ENCODE assay signal across 9 mouse cellular contexts in genomic region chr3:144628005-144628914, GRCm38 (mm10). TPM values are rescaled to one million over a fixed set of nuclear protein-coding genes. Genes with fewer than 3 reads are reported as not detected.
DNase-seq lines count a peak whose midpoint lies in the region; ATAC-seq and TF ChIP-seq lines count a peak whose summit lies in the region.
"Had no signal": no experiment of that assay in that cellular context is flagged by ENCODE, and none has a peak within 500 bp of the region (broad histone marks: within the 10 kb centered on the region; RNA-seq: fewer than 3 reads in every experiment).

No protein-coding gene starts in this region.

- H3K27ac ChIP-seq in MEL (ENCODE audit: control insufficient read depth, low read depth, low read length) = peak overlapping the region; percentile 93
- no peak overlapping the region for H3K27ac ChIP-seq in forebrain, embryonic 16.5 days (ENCODE audit: low read length)
- H3K27ac ChIP-seq: lung, embryonic 15.5 days had no signal

- H3K4me1 ChIP-seq in MEL (ENCODE audit: control insufficient read depth in 1 of 2, insufficient read depth in 2 of 2, low read length in 2 of 2) = peaks cover 2 to 17% of the 10 kb centered on the region in 2 experiments
- H3K4me1 ChIP-seq in megakaryocyte, embryonic 14.5 days = peaks cover 58% of the 10 kb centered on the region
- no peaks in the 10 kb centered on the region for H3K4me1 ChIP-seq in forebrain, embryonic 16.5 days (replicated peaks; ENCODE audit: control insufficient read depth, insufficient read depth, low read length)

- TF ChIP-seq CTCF in MEL (IDR thresholded peaks at IDR 0.05 in 2 of 3, conservative IDR thresholded peaks at IDR 0.05 in 1 of 3; ENCODE audit: control insufficient read depth in 1 of 3, insufficient read depth in 1 of 3, low read depth in 2 of 3, low read length in 3 of 3, poor library complexity in 1 of 3, severe bottlenecking in 1 of 3) = no peak

- H3K4me3 ChIP-seq in MEL (ENCODE audit: control insufficient read depth in 1 of 2, insufficient read depth in 1 of 2, low read depth in 2 of 2, low read length in 2 of 2) = peak overlapping the region; percentile 52
- H3K4me3 ChIP-seq in megakaryocyte, embryonic 14.5 days (replicated peaks) = peak overlapping the region; percentile 91
- H3K4me3 ChIP-seq in forebrain, embryonic 16.5 days (replicated peaks; ENCODE audit: low read length) = no peak overlapping the region
- H3K4me3 ChIP-seq: lung, embryonic 15.5 days had no signal

- H3K79me2 ChIP-seq in MEL (ENCODE audit: control insufficient read depth, insufficient read depth, low read length, poor library complexity) = no peaks in the 10 kb centered on the region

- H3K4me2 ChIP-seq in forebrain, embryonic 16.5 days (ENCODE audit: low read length) = no peak overlapping the region
- H3K4me2 ChIP-seq: lung, embryonic 15.5 days had no signal

- ATAC-seq in erythroid progenitor cell, adult 5-6 weeks (replicated peaks; ENCODE audit: low FRiP score, poor library complexity, severe bottlenecking) = peak; percentile 99
- ATAC-seq in forebrain, embryonic 16.5 days = no peak

- peaks cover 0 to 10% of the 10 kb centered on the region in 2 experiments; a peak in 2 of 4 replicates for H3K36me3 ChIP-seq in MEL (ENCODE audit: control insufficient read depth in 1 of 2, insufficient read depth in 2 of 2, low read length in 2 of 2)
- peaks cover 43% of the 10 kb centered on the region for H3K36me3 ChIP-seq in megakaryocyte, embryonic 14.5 days (replicated peaks; ENCODE audit: low read length)
- H3K36me3 ChIP-seq in forebrain, embryonic 16.5 days (ENCODE audit: control insufficient read depth, insufficient read depth) = no peaks in the 10 kb centered on the region
- H3K36me3 ChIP-seq: lung, embryonic 15.5 days had no signal

- peak; percentile 15 to 64; a peak in 2 of 4 replicates for TF ChIP-seq POLR2A in MEL (IDR thresholded peaks at IDR 0.05; ENCODE audit: control insufficient read depth in 1 of 2, insufficient read depth in 1 of 2, low read depth in 1 of 2, low read length in 2 of 2, poor library complexity in 1 of 2)

- TF ChIP-seq RAD21 in MEL (IDR thresholded peaks at IDR 0.05; ENCODE audit: low read depth, low read length) = no peak

- TF ChIP-seq EP300 in MEL (IDR thresholded peaks at IDR 0.05; ENCODE audit: low read depth in 1 of 2, low read length in 2 of 2) = peak; percentile 92 to 97

- H3K9me3 ChIP-seq in MEL (replicated peaks; ENCODE audit: insufficient read depth, low read length) = no peaks in the 10 kb centered on the region
- H3K9me3 ChIP-seq in megakaryocyte, embryonic 14.5 days = peaks cover 28% of the 10 kb centered on the region
- H3K9me3 ChIP-seq in forebrain, embryonic 16.5 days (ENCODE audit: control insufficient read depth, low read length) = no peaks in the 10 kb centered on the region
- H3K9me3 ChIP-seq: lung, embryonic 15.5 days had no signal

- peak; percentile 31 for DNase-seq in CD4-positive, CD25-positive, alpha-beta regulatory T cell, adult 2 months (ENCODE audit: low read depth, low spot score)
- peak; percentile 94 for DNase-seq in MEL (ENCODE audit: low read depth, low spot score)
- DNase-seq in right cerebral cortex, postnatal 4 days = no peak
- DNase-seq in layer of hippocampus, postnatal 14 days (ENCODE audit: low spot score in 2 of 2) = no peak
- DNase-seq: kidney, postnatal 25 days had no signal

- no peaks in the 10 kb centered on the region for H3K27me3 ChIP-seq in MEL (ENCODE audit: control insufficient read depth in 1 of 2, insufficient read depth in 2 of 2, low read length in 2 of 2)
- H3K27me3 ChIP-seq in megakaryocyte, embryonic 14.5 days (replicated peaks) = no peaks in the 10 kb centered on the region
- H3K27me3 ChIP-seq in forebrain, embryonic 16.5 days (replicated peaks; ENCODE audit: control insufficient read depth, insufficient read depth, low read length) = no peaks in the 10 kb centered on the region
- H3K27me3 ChIP-seq: lung, embryonic 15.5 days had no signal

- peak overlapping the region; percentile 51 for H3K9ac ChIP-seq in MEL (ENCODE audit: control insufficient read depth, low read depth, low read length, poor library complexity, severe bottlenecking)
- H3K9ac ChIP-seq in forebrain, embryonic 16.5 days (replicated peaks; ENCODE audit: low read depth, low read length) = no peak overlapping the region
- H3K9ac ChIP-seq: lung, embryonic 15.5 days had no signal

- 85% methylated on average over 11 of the region's 11 CpGs for WGBS in forebrain, embryonic 16.5 days

TF ChIP-seq in MEL, 35 proteins besides CTCF, POLR2A, EP300 and RAD21 (continues in another document):
- peak; percentile 94 for TF ChIP-seq TCF12 (IDR thresholded peaks at IDR 0.05; ENCODE audit: low read depth, low read length)
- TF ChIP-seq E2F4 (IDR thresholded peaks at IDR 0.05; ENCODE audit: borderline replicate concordance, low read depth, low read length) = no peak
- peak; percentile 83 for TF ChIP-seq ETS1 (IDR thresholded peaks at IDR 0.05; ENCODE audit: low read depth, low read length)
- TF ChIP-seq GATA1 (IDR thresholded peaks at IDR 0.05; ENCODE audit: low read depth, low read length) = peak; percentile 92
- TF ChIP-seq MAX (IDR thresholded peaks at IDR 0.05; ENCODE audit: low read length) = peak; percentile 53; the same call in 1 of the 2 replicates
- TF ChIP-seq JUND (IDR thresholded peaks at IDR 0.05; ENCODE audit: low read depth, low read length) = no peak
- TF ChIP-seq SIN3A (IDR thresholded peaks at IDR 0.05; ENCODE audit: low read length) = peak; percentile 86
- TF ChIP-seq ZKSCAN1 (IDR thresholded peaks at IDR 0.05; ENCODE audit: low read depth, low read length) = no peak
- 0 out of 2 replicates have a peak, but pooled peaks have one; percentile 39 for TF ChIP-seq POLR2AphosphoS2 (IDR thresholded peaks at IDR 0.05; ENCODE audit: low read length)
- TF ChIP-seq TBP (IDR thresholded peaks at IDR 0.05; ENCODE audit: low read depth, low read length) = peak; percentile 64; the same call in 1 of the 2 replicates
- 0 out of 2 replicates have a peak, but pooled peaks have one; percentile 18 for TF ChIP-seq KAT2A (conservative IDR thresholded peaks at IDR 0.05; ENCODE audit: low read depth, low read length)
- peak; percentile 97 for TF ChIP-seq TAL1 (IDR thresholded peaks at IDR 0.05; ENCODE audit: low read length)
- peak; percentile 52 for TF ChIP-seq NELFE (IDR thresholded peaks at IDR 0.05; ENCODE audit: low read depth, low read length)
- TF ChIP-seq BHLHE40 (IDR thresholded peaks at IDR 0.05; ENCODE audit: borderline replicate concordance, low read depth, low read length) = peak; percentile 20; the same call in 1 of the 2 replicates
- TF ChIP-seq HCFC1 (IDR thresholded peaks at IDR 0.05; ENCODE audit: low read depth, low read length) = 0 out of 2 replicates have a peak, but pooled peaks have one; percentile 11
- TF ChIP-seq UBTF (IDR thresholded peaks at IDR 0.05; ENCODE audit: borderline replicate concordance, insufficient read depth, low read depth, low read length) = no peak
- peak; percentile 38; the same call in 1 of the 2 replicates for TF ChIP-seq MAFK (IDR thresholded peaks at IDR 0.05; ENCODE audit: borderline replicate concordance, low read depth, low read length)
- no peak for TF ChIP-seq ZNF384 (IDR thresholded peaks at IDR 0.05; ENCODE audit: low read depth, low read length)
- peak; percentile 79 for TF ChIP-seq MYB (IDR thresholded peaks at IDR 0.05; ENCODE audit: low read depth, low read length)
- TF ChIP-seq USF1 (IDR thresholded peaks at IDR 0.05; ENCODE audit: low read depth, low read length) = no peak
- TF ChIP-seq POLR2AphosphoS5 (IDR thresholded peaks at IDR 0.05; ENCODE audit: borderline replicate concordance, low read depth, low read length) = 0 out of 2 replicates have a peak, but pooled peaks have one; percentile 33
- TF ChIP-seq NRF1 (IDR thresholded peaks at IDR 0.05; ENCODE audit: insufficient read depth, low read depth, low read length, poor library complexity, severe bottlenecking) = no peak
- no peak for TF ChIP-seq ZMIZ1 (IDR thresholded peaks at IDR 0.05; ENCODE audit: low read depth, low read length)
- TF ChIP-seq MEF2A (IDR thresholded peaks at IDR 0.05; ENCODE audit: extremely low read depth, insufficient replicate concordance, low read depth, low read length, poor library complexity, severe bottlenecking) = no peak
- TF ChIP-seq CHD2 (IDR thresholded peaks at IDR 0.05; ENCODE audit: low read length) = peak; percentile 45; the same call in 1 of the 2 replicates
- no peak for TF ChIP-seq ZC3H11A (IDR thresholded peaks at IDR 0.05; ENCODE audit: low read depth, low read length)
- no peak; the same call in 1 of the 2 replicates for TF ChIP-seq ELF1 (IDR thresholded peaks at IDR 0.05; ENCODE audit: low read depth, low read length)
- TF ChIP-seq MXI1 (IDR thresholded peaks at IDR 0.05; ENCODE audit: low read depth, low read length) = peak; percentile 57
- no peak for TF ChIP-seq GABPA (IDR thresholded peaks at IDR 0.05; ENCODE audit: low read depth, low read length)

RNA-seq across cellular contexts. Expression of gene Selenof, which starts 58.2 kb away (rescaled TPM):
- total RNA-seq in MEL (2012; rRNA removed) = 307 and 316 TPM in 2 replicates
- polyA plus RNA-seq in MEL (2012; ENCODE audit: insufficient read depth in 1 of 2, insufficient read length in 2 of 2, low read depth in 1 of 2, low replicate concordance in 2 of 2, missing spikeins in 1 of 2) = 1,000 to 10,000 TPM in 1 of 2 experiments, 100 to 1,000 TPM in 1; 265 to 1,760 TPM
- 253 and 262 TPM in 2 replicates for total RNA-seq in erythroid progenitor cell, adult 5-6 weeks (2015; ENCODE audit: low replicate concordance)
- 206 and 298 TPM in 2 replicates for total RNA-seq in erythroid progenitor cell, adult 5-6 weeks (2017; ENCODE audit: low replicate concordance)
- 4.8 and 35.5 TPM in 2 replicates for polyA plus RNA-seq in megakaryocyte, embryonic 14.5 days (2012; ENCODE audit: insufficient read depth, low replicate concordance)
- total RNA-seq in layer of hippocampus, postnatal 14 days (2021) = 100 to 1,000 TPM; 296 to 301 TPM
- 538 and 568 TPM in 2 replicates for polyA plus RNA-seq in forebrain, embryonic 16.5 days (2015; fragmentation: Nextera tagmentation; extraction: Ambion mirVana)

RNA-seq across cellular contexts. Expression of gene Hs2st1, which starts 58.3 kb away (rescaled TPM):
- 13.5 and 13.6 TPM in 2 replicates for total RNA-seq in MEL (2012; rRNA removed)
- polyA plus RNA-seq in MEL (2012; ENCODE audit: insufficient read depth in 1 of 2, insufficient read length in 2 of 2, low read depth in 1 of 2, low replicate concordance in 2 of 2, missing spikeins in 1 of 2) = 10 to 100 TPM in 1 of 2 experiments, not detected in 1; 16.1 TPM
- total RNA-seq in erythroid progenitor cell, adult 5-6 weeks (2015; ENCODE audit: low replicate concordance) = 7.5 and 10.5 TPM in 2 replicates
- 13.1 and 13.2 TPM in 2 replicates for total RNA-seq in erythroid progenitor cell, adult 5-6 weeks (2017; ENCODE audit: low replicate concordance)
- polyA plus RNA-seq in megakaryocyte, embryonic 14.5 days (2012; ENCODE audit: insufficient read depth, low replicate concordance) = 1.5 and 3.8 TPM in 2 replicates
- total RNA-seq in layer of hippocampus, postnatal 14 days (2021) = 10 to 100 TPM; 45.1 to 45.9 TPM
- 16.3 and 17.7 TPM in 2 replicates for polyA plus RNA-seq in forebrain, embryonic 16.5 days (2015; fragmentation: Nextera tagmentation; extraction: Ambion mirVana)

Comparison
In these comparisons a context has a peak if more than half of its experiments do, and no peak if none do; other contexts are left out.
1. DNase-seq: peak in CD4-positive, CD25-positive, alpha-beta regulatory T cell, adult 2 months (single experiment) and MEL (single experiment); none in right cerebral cortex, postnatal 4 days (single experiment) and layer of hippocampus, postnatal 14 days (0 of 2).